Mouse (Mus musculus) MEL (cell line): Measurements from ENCODE around the gene Tmem164.

Experiments used
- CTCF ChIP-seq, 3 experiments: IDR thresholded peaks in 2 of 3; conservative IDR thresholded peaks in 1 of 3; 2 replicates each; pipeline ENCODE4 v1.5.1; 2011 to 2012; ENCODE audit warnings: low read length in 3 of 3, low read depth in 2 of 3, mild to moderate bottlenecking in 2 of 3, improper control_type of control experiment in 1 of 3, inconsistent platforms in 1 of 3, mixed read lengths in 1 of 3, moderate library complexity in 1 of 3; ENCODE audit not compliant: control insufficient read depth in 1 of 3, insufficient read depth in 1 of 3, poor library complexity in 1 of 3, severe bottlenecking in 1 of 3
- ELF1 ChIP-seq: IDR thresholded peaks from 2 replicates; pipeline ENCODE4 v1.6.1; 2014; ENCODE audit warnings: low read depth, mild to moderate bottlenecking, inconsistent platforms, low read length, improper control_type of control experiment, moderate library complexity
- ETS1 ChIP-seq: IDR thresholded peaks from 2 replicates; pipeline ENCODE4 v1.6.1; 2012; ENCODE audit warnings: low read depth, mild to moderate bottlenecking, inconsistent platforms, low read length, improper control_type of control experiment, moderate library complexity
- POLR2A ChIP-seq, 2 experiments: IDR thresholded peaks; 2 replicates each; pipeline ENCODE4 v1.6.1; 2011 to 2012; ENCODE audit warnings: low read length in 2 of 2, mild to moderate bottlenecking in 2 of 2, control low read depth in 1 of 2, improper control_type of control experiment in 1 of 2, low read depth in 1 of 2, moderate library complexity in 1 of 2; ENCODE audit not compliant: control insufficient read depth in 1 of 2, insufficient read depth in 1 of 2, poor library complexity in 1 of 2
- POLR2AphosphoS5 ChIP-seq: IDR thresholded peaks from 2 replicates; pipeline ENCODE4 v1.6.1; 2012; ENCODE audit warnings: low read depth, borderline replicate concordance, mild to moderate bottlenecking, inconsistent platforms, low read length, moderate library complexity, mixed read lengths
- TAL1 ChIP-seq: IDR thresholded peaks from 2 replicates; pipeline ENCODE4 v1.6.1; 2012; ENCODE audit warnings: mild to moderate bottlenecking, inconsistent platforms, low read length, moderate library complexity, mixed read lengths
- ZC3H11A ChIP-seq: IDR thresholded peaks from 2 replicates; pipeline ENCODE4 v1.6.1; 2012; ENCODE audit warnings: low read depth, mild to moderate bottlenecking, inconsistent platforms, low read length, improper control_type of control experiment

DNA sequence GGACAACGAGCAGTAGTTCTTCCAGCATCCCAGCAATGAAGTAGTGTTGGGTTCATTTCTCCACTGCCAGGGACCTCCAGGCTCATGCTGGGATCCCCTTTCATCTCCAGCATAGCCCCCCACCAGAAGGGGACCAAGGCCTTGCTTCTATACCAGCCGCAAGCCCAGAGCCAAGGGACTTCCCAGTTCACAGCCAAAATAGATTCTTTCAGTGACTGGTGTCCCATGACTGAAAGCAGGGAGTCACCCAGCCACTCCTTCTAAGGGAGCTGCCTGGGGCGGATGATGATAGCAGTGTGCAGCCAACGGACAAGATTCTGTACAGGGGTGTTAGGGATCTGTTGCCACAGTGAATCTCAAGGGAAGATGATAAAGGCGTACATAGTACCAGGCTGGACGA lies 153.6 kb downstream of the Tmem164 start:
- no peak for TF ChIP-seq POLR2AphosphoS5
- no peak for TF ChIP-seq ZC3H11A
- TF ChIP-seq POLR2A (IDR thresholded peaks at IDR 0.05; ENCODE audit: control insufficient read depth in 1 of 2, insufficient read depth in 1 of 2, low read depth in 1 of 2, low read length in 2 of 2, poor library complexity in 1 of 2) = no peak
- TF ChIP-seq CTCF (IDR thresholded peaks at IDR 0.05 in 2 of 3, conservative IDR thresholded peaks at IDR 0.05 in 1 of 3; ENCODE audit: control insufficient read depth in 1 of 3, insufficient read depth in 1 of 3, low read depth in 2 of 3, low read length in 3 of 3, poor library complexity in 1 of 3, severe bottlenecking in 1 of 3) = no peak
- no peak for TF ChIP-seq ETS1
- no peak for TF ChIP-seq ELF1
- no peak for TF ChIP-seq TAL1
